Mouse (Mus musculus): ENCODE measurements around the gene Srd5a1. TPM values are rescaled to one million over a fixed set of nuclear protein-coding genes. Genes with fewer than 3 reads are reported as not detected.
A peak's percentile ranks its signal among the peaks of the same experiment; 100 is the strongest.

Gene Srd5a1
- polyA plus RNA-seq, 1 experiment from 2014 or later, result 4.7 TPM

- H3K4me1 ChIP-seq (ENCODE audit: insufficient read depth), result no peaks in the 10 kb centered on the region
- no peak overlapping the region for H3K4me2 ChIP-seq (ENCODE audit: low read depth, low read length)
- H3K27me3 ChIP-seq (ENCODE audit: insufficient read depth, low read length), result no peaks in the 10 kb centered on the region
- no peak for DNase-seq
- H3K27ac ChIP-seq (ENCODE audit: low read depth), result no peak overlapping the region
- H3K9me3 ChIP-seq (ENCODE audit: low read length), result no peaks in the 10 kb centered on the region
- TF ChIP-seq EP300 (IDR thresholded peaks at IDR 0.05; ENCODE audit: low read depth) (no peak), CTCF (IDR thresholded peaks at IDR 0.05; ENCODE audit: low read depth) (no peak)
- ATAC-seq, result no peak
- WGBS (ENCODE audit: insufficient replicate concordance), result 33% methylated on average over 8 of the region's 8 CpGs
- no peak overlapping the region for H3K4me3 ChIP-seq (ENCODE audit: low read depth, low read length)
- H3K36me3 ChIP-seq (replicated peaks; ENCODE audit: insufficient read depth, low read length), result no peaks in the 10 kb centered on the region
- no peak overlapping the region for H3K9ac ChIP-seq (replicated peaks)
These were observed 56.2 kb downstream of the Srd5a1 start for GRCm38 (mm10) chr13:69555045-69555444.

- no peak overlapping the region for H3K4me3 ChIP-seq (ENCODE audit: low read depth, low read length)
These were observed 57.0 kb downstream of the Srd5a1 start for GRCm38 (mm10) chr13:69554255-69554654.

DNA sequence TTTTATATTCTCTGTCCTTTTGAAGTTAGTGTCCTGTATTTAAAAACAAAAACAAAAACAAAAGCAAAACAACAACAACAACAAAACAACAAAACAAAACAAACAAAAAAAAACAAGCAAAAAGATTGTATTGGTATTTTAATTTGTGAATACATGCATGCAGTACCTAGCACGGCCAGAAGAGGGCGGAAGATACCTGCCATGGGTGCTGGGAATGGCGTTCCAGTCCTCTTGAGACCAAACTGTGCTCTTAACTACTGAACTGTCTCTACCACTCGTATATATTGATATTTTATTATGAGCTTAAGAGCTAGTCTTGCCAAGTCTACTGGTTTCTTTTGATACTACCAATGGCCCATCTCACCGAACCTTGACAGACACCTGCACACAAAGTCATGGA is 58.2 kb downstream of the Srd5a1 start:
- Histone ChIP-seq H3K27me3 (ENCODE audit: insufficient read depth, low read length) (no peaks in the 10 kb centered on the region), H3K4me3 (ENCODE audit: low read depth, low read length) (no peak overlapping the region), H3K9me3 (ENCODE audit: low read length) (no peaks in the 10 kb centered on the region), H3K9ac (replicated peaks) (no peak overlapping the region), H3K27ac (ENCODE audit: low read depth) (no peak overlapping the region), H3K4me2 (ENCODE audit: low read depth, low read length) (no peak overlapping the region), H3K36me3 (replicated peaks; ENCODE audit: insufficient read depth, low read length) (no peaks in the 10 kb centered on the region), H3K4me1 (ENCODE audit: insufficient read depth) (no peaks in the 10 kb centered on the region)
- TF ChIP-seq CTCF (IDR thresholded peaks at IDR 0.05; ENCODE audit: low read depth) (peak; percentile 94), EP300 (IDR thresholded peaks at IDR 0.05; ENCODE audit: low read depth) (no peak)
- 18% methylated on average over 5 of the region's 5 CpGs for WGBS (ENCODE audit: insufficient replicate concordance)
- ATAC-seq, result no peak
- peak; percentile 76 for DNase-seq

More at GRCm38 (mm10) chr13:69554255-69554654, 57.0 kb downstream of the Srd5a1 start:
- H3K4me2 ChIP-seq (ENCODE audit: low read depth, low read length), result no peak overlapping the region
- ATAC-seq (no peak), DNase-seq (no peak)
- no peaks in the 10 kb centered on the region for H3K36me3 ChIP-seq (replicated peaks; ENCODE audit: insufficient read depth, low read length)
- H3K9ac ChIP-seq (replicated peaks), result no peak overlapping the region
- H3K4me1 ChIP-seq (ENCODE audit: insufficient read depth), result no peaks in the 10 kb centered on the region
- WGBS (ENCODE audit: insufficient replicate concordance), result 69% methylated on average over 9 of the region's 9 CpGs
- no peaks in the 10 kb centered on the region for H3K27me3 ChIP-seq (ENCODE audit: insufficient read depth, low read length)
- TF ChIP-seq EP300 (IDR thresholded peaks at IDR 0.05; ENCODE audit: low read depth), result no peak
- no peak for TF ChIP-seq CTCF (IDR thresholded peaks at IDR 0.05; ENCODE audit: low read depth)
- no peaks in the 10 kb centered on the region for H3K9me3 ChIP-seq (ENCODE audit: low read length)
- no peak overlapping the region for H3K27ac ChIP-seq (ENCODE audit: low read depth)

GRCm38 (mm10) chr13:69550831-69551230 is 60.4 kb downstream of the Srd5a1 start:
- H3K36me3 ChIP-seq (replicated peaks; ENCODE audit: insufficient read depth, low read length), result no peaks in the 10 kb centered on the region
- H3K9ac ChIP-seq (replicated peaks), result no peak overlapping the region
- 67% methylated on average over 2 of the region's 2 CpGs for WGBS (ENCODE audit: insufficient replicate concordance)
- H3K4me1 ChIP-seq (ENCODE audit: insufficient read depth), result no peaks in the 10 kb centered on the region
- H3K4me2 ChIP-seq (ENCODE audit: low read depth, low read length), result no peak overlapping the region
- no peak for ATAC-seq
- H3K4me3 ChIP-seq (ENCODE audit: low read depth, low read length), result no peak overlapping the region
- H3K27me3 ChIP-seq (ENCODE audit: insufficient read depth, low read length), result no peaks in the 10 kb centered on the region
- no peaks in the 10 kb centered on the region for H3K9me3 ChIP-seq (ENCODE audit: low read length)
- DNase-seq, result no peak
- H3K27ac ChIP-seq (ENCODE audit: low read depth), result no peak overlapping the region
- TF ChIP-seq EP300 (IDR thresholded peaks at IDR 0.05; ENCODE audit: low read depth) (no peak), CTCF (IDR thresholded peaks at IDR 0.05; ENCODE audit: low read depth) (no peak)

DNA sequence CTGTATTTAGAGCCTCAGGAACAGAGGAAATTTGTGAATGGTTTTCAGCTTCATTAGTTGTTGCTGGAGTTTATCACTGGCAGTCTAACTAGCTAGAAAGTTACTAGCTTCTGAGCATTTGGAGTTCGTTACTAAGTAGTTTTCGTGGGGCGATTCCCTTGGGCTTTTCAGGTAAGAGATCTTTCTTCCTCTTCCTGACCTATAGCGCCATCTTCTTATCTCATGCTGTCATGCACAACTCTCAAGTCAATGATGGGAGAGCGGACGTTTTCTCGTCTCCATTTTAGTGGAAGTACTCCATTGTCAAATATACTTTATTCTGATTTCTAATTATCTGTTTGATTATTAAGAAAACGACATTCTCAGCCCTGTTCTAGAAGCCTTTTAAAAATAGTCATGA is 61.3 kb downstream of the Srd5a1 start:
- Histone ChIP-seq H3K9ac (replicated peaks) (no peak overlapping the region), H3K9me3 (ENCODE audit: low read length) (no peaks in the 10 kb centered on the region), H3K4me1 (ENCODE audit: insufficient read depth) (no peaks in the 10 kb centered on the region), H3K4me2 (ENCODE audit: low read depth, low read length) (no peak overlapping the region), H3K4me3 (ENCODE audit: low read depth, low read length) (no peak overlapping the region), H3K27ac (ENCODE audit: low read depth) (no peak overlapping the region), H3K36me3 (replicated peaks; ENCODE audit: insufficient read depth, low read length) (no peaks in the 10 kb centered on the region), H3K27me3 (ENCODE audit: insufficient read depth, low read length) (no peaks in the 10 kb centered on the region)
- DNase-seq (no peak), ATAC-seq (no peak)
- TF ChIP-seq CTCF (IDR thresholded peaks at IDR 0.05; ENCODE audit: low read depth), result peak; percentile 37
- no peak for TF ChIP-seq EP300 (IDR thresholded peaks at IDR 0.05; ENCODE audit: low read depth)
- WGBS (ENCODE audit: insufficient replicate concordance), result 38% methylated on average over 8 of the region's 8 CpGs

- Histone ChIP-seq H3K4me2 (ENCODE audit: low read depth, low read length) (no peak overlapping the region), H3K36me3 (replicated peaks; ENCODE audit: insufficient read depth, low read length) (no peaks in the 10 kb centered on the region), H3K27me3 (ENCODE audit: insufficient read depth, low read length) (no peaks in the 10 kb centered on the region), H3K27ac (ENCODE audit: low read depth) (peak overlapping the region; percentile 49), H3K9ac (replicated peaks) (no peak overlapping the region), H3K4me3 (ENCODE audit: low read depth, low read length) (no peak overlapping the region), H3K4me1 (ENCODE audit: insufficient read depth) (no peaks in the 10 kb centered on the region), H3K9me3 (ENCODE audit: low read length) (no peaks in the 10 kb centered on the region)
- peak; percentile 83 for ATAC-seq
- no peak for DNase-seq
- 58% methylated on average over 16 of the region's 16 CpGs for WGBS (ENCODE audit: insufficient replicate concordance)
- no peak for TF ChIP-seq CTCF (IDR thresholded peaks at IDR 0.05; ENCODE audit: low read depth)
- TF ChIP-seq EP300 (IDR thresholded peaks at IDR 0.05; ENCODE audit: low read depth), result no peak
These were observed 63.6 kb downstream of the Srd5a1 start for GRCm38 (mm10) chr13:69547488-69548180.
